Mouse (Mus musculus): ENCODE results near the gene Phyhipl. TPM values are rescaled to one million over a fixed set of nuclear protein-coding genes. Genes with fewer than 3 reads are reported as not detected.

Phyhipl gene
- polyA plus RNA-seq, 1 experiment from 2014 or later, result 1.5 TPM

- no peaks in the 10 kb centered on the region for H3K36me3 ChIP-seq (ENCODE audit: control insufficient read depth, insufficient read depth, low read length)
- 79% methylated on average over 9 of the region's 9 CpGs for WGBS
- no peak overlapping the region for H3K4me2 ChIP-seq (ENCODE audit: low read depth, low read length)
- H3K27ac ChIP-seq (ENCODE audit: low read length), result no peak overlapping the region
- H3K4me3 ChIP-seq (ENCODE audit: low read length), result no peak overlapping the region
- H3K9ac ChIP-seq (ENCODE audit: low read length), result no peak overlapping the region
- no peak for ATAC-seq (ENCODE audit: low read depth)
- no peaks in the 10 kb centered on the region; the same call in 1 of the 2 replicates for H3K9me3 ChIP-seq (ENCODE audit: control insufficient read depth, low read length)
- no peaks in the 10 kb centered on the region for H3K4me1 ChIP-seq (replicated peaks; ENCODE audit: control insufficient read depth, insufficient read depth, low read length)
- no peaks in the 10 kb centered on the region for H3K27me3 ChIP-seq (ENCODE audit: control insufficient read depth, insufficient read depth, low read depth, low read length)
These were observed 115.1 kb downstream of the Phyhipl start for GRCm38 (mm10) chr10:70540456-70541195.

- H3K4me3 ChIP-seq (ENCODE audit: low read length), result no peak overlapping the region
- H3K36me3 ChIP-seq (ENCODE audit: control insufficient read depth, insufficient read depth, low read length), result no peaks in the 10 kb centered on the region
- no peak overlapping the region for H3K9ac ChIP-seq (ENCODE audit: low read length)
- H3K27me3 ChIP-seq (ENCODE audit: control insufficient read depth, insufficient read depth, low read depth, low read length), result no peaks in the 10 kb centered on the region
- H3K9me3 ChIP-seq (ENCODE audit: control insufficient read depth, low read length), result no peaks in the 10 kb centered on the region; the same call in 1 of the 2 replicates
- no peak overlapping the region for H3K4me2 ChIP-seq (ENCODE audit: low read depth, low read length)
- H3K27ac ChIP-seq (ENCODE audit: low read length), result no peak overlapping the region
- no peaks in the 10 kb centered on the region for H3K4me1 ChIP-seq (replicated peaks; ENCODE audit: control insufficient read depth, insufficient read depth, low read length)
- no peak for ATAC-seq (ENCODE audit: low read depth)
- WGBS, result 78% methylated on average over 9 of the region's 9 CpGs
These were observed 116.5 kb downstream of the Phyhipl start for GRCm38 (mm10) chr10:70539251-70539650.

DNA sequence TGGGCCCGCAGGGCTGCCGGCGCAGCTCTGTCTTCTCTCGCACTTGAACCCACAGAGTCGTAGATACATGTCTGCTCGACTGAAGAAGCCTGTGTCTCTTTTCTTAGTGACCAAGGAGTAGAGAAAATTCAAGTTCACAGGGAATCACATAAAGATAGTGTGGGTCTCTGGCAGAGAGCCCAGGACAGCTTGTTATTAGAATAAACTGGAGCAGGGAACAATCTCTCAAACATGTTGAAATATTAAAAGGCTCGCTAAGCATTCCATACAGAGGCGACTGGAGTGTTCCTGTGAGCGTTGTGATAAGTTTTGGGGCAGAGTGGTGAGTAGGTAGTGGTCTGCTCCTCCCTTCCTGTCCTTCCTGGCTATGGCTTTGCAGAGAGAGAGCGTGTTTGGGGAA lies 118.1 kb downstream of the Phyhipl start:
- H3K36me3 ChIP-seq (ENCODE audit: control insufficient read depth, insufficient read depth, low read length), result no peaks in the 10 kb centered on the region
- no peaks in the 10 kb centered on the region for H3K27me3 ChIP-seq (ENCODE audit: control insufficient read depth, insufficient read depth, low read depth, low read length)
- no peak overlapping the region for H3K9ac ChIP-seq (ENCODE audit: low read length)
- H3K4me3 ChIP-seq (ENCODE audit: low read length), result no peak overlapping the region
- peak; percentile 54; the same call in 1 of the 2 replicates for ATAC-seq (ENCODE audit: low read depth)
- 67% methylated on average over 10 of the region's 10 CpGs for WGBS
- H3K4me2 ChIP-seq (ENCODE audit: low read depth, low read length), result no peak overlapping the region
- H3K9me3 ChIP-seq (ENCODE audit: control insufficient read depth, low read length), result no peaks in the 10 kb centered on the region; the same call in 1 of the 2 replicates
- H3K27ac ChIP-seq (ENCODE audit: low read length), result no peak overlapping the region
- no peaks in the 10 kb centered on the region for H3K4me1 ChIP-seq (replicated peaks; ENCODE audit: control insufficient read depth, insufficient read depth, low read length)

GRCm38 (mm10) chr10:70535401-70535800 lies 120.4 kb downstream of the Phyhipl start:
- Histone ChIP-seq H3K27ac (ENCODE audit: low read length) (no peak overlapping the region), H3K9ac (ENCODE audit: low read length) (no peak overlapping the region), H3K9me3 (ENCODE audit: control insufficient read depth, low read length) (no peaks in the 10 kb centered on the region; the same call in 1 of the 2 replicates), H3K27me3 (ENCODE audit: control insufficient read depth, insufficient read depth, low read depth, low read length) (no peaks in the 10 kb centered on the region), H3K4me3 (ENCODE audit: low read length) (no peak overlapping the region), H3K4me2 (ENCODE audit: low read depth, low read length) (no peak overlapping the region), H3K36me3 (ENCODE audit: control insufficient read depth, insufficient read depth, low read length) (no peaks in the 10 kb centered on the region), H3K4me1 (replicated peaks; ENCODE audit: control insufficient read depth, insufficient read depth, low read length) (no peaks in the 10 kb centered on the region)
- 84% methylated on average over 12 of the region's 12 CpGs for WGBS
- ATAC-seq (ENCODE audit: low read depth), result no peak

- Histone ChIP-seq H3K27ac (ENCODE audit: low read length) (no peak overlapping the region), H3K27me3 (ENCODE audit: control insufficient read depth, insufficient read depth, low read depth, low read length) (no peaks in the 10 kb centered on the region), H3K4me1 (replicated peaks; ENCODE audit: control insufficient read depth, insufficient read depth, low read length) (no peaks in the 10 kb centered on the region), H3K9me3 (ENCODE audit: control insufficient read depth, low read length) (no peaks in the 10 kb centered on the region; the same call in 1 of the 2 replicates), H3K4me3 (ENCODE audit: low read length) (no peak overlapping the region), H3K4me2 (ENCODE audit: low read depth, low read length) (no peak overlapping the region), H3K36me3 (ENCODE audit: control insufficient read depth, insufficient read depth, low read length) (no peaks in the 10 kb centered on the region), H3K9ac (ENCODE audit: low read length) (no peak overlapping the region)
- WGBS, result 89% methylated on average over 10 of the region's 10 CpGs
- ATAC-seq (ENCODE audit: low read depth), result no peak
These were observed 121.2 kb downstream of the Phyhipl start for GRCm38 (mm10) chr10:70534571-70534970.

DNA sequence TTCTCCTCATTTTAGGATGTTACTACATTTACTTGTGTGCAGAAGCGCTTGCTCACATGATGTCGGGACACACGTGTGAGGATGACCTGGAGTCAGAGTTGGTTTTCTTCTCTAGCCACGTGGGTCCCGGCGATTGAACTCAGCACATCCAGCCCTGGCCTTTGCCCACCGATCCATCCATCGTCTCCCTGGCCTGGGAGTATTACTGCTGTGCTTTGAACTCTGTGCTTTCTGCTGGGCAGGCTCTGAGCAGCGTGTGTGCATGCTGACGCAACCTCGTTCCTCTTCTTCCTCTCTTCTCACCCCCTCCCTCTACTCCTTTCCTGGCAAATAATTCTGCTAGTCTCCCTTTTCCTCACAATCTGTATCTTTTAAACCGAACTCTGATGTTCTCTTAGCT lies 121.8 kb downstream of the Phyhipl start:
- no peak for ATAC-seq (ENCODE audit: low read depth)
- no peaks in the 10 kb centered on the region; the same call in 1 of the 2 replicates for H3K9me3 ChIP-seq (ENCODE audit: control insufficient read depth, low read length)
- no peak overlapping the region for H3K4me2 ChIP-seq (ENCODE audit: low read depth, low read length)
- no peaks in the 10 kb centered on the region for H3K36me3 ChIP-seq (ENCODE audit: control insufficient read depth, insufficient read depth, low read length)
- H3K9ac ChIP-seq (ENCODE audit: low read length), result no peak overlapping the region
- H3K4me3 ChIP-seq (ENCODE audit: low read length), result no peak overlapping the region
- no peaks in the 10 kb centered on the region for H3K4me1 ChIP-seq (replicated peaks; ENCODE audit: control insufficient read depth, insufficient read depth, low read length)
- no peak overlapping the region for H3K27ac ChIP-seq (ENCODE audit: low read length)
- WGBS, result 68% methylated on average over 12 of the region's 12 CpGs
- H3K27me3 ChIP-seq (ENCODE audit: control insufficient read depth, insufficient read depth, low read depth, low read length), result no peaks in the 10 kb centered on the region

- no peaks in the 10 kb centered on the region for H3K27me3 ChIP-seq (ENCODE audit: control insufficient read depth, insufficient read depth, low read depth, low read length)
- no peaks in the 10 kb centered on the region for H3K36me3 ChIP-seq (ENCODE audit: control insufficient read depth, insufficient read depth, low read length)
- no peaks in the 10 kb centered on the region for H3K4me1 ChIP-seq (replicated peaks; ENCODE audit: control insufficient read depth, insufficient read depth, low read length)
- H3K9me3 ChIP-seq (ENCODE audit: control insufficient read depth, low read length), result no peaks in the 10 kb centered on the region; the same call in 1 of the 2 replicates
- H3K9ac ChIP-seq (ENCODE audit: low read length), result no peak overlapping the region
- H3K4me2 ChIP-seq (ENCODE audit: low read depth, low read length), result no peak overlapping the region
- no peak overlapping the region for H3K27ac ChIP-seq (ENCODE audit: low read length)
- no peak overlapping the region for H3K4me3 ChIP-seq (ENCODE audit: low read length)
- WGBS, result 74% methylated on average over 8 of the region's 8 CpGs
- ATAC-seq (ENCODE audit: low read depth), result no peak
These were observed 122.4 kb downstream of the Phyhipl start for GRCm38 (mm10) chr10:70533301-70533781.

- WGBS, result 62% methylated on average over 9 of the region's 9 CpGs
- H3K4me3 ChIP-seq (ENCODE audit: low read length), result no peak overlapping the region
- no peak overlapping the region for H3K9ac ChIP-seq (ENCODE audit: low read length)
- no peaks in the 10 kb centered on the region; the same call in 1 of the 2 replicates for H3K9me3 ChIP-seq (ENCODE audit: control insufficient read depth, low read length)
- no peaks in the 10 kb centered on the region for H3K36me3 ChIP-seq (ENCODE audit: control insufficient read depth, insufficient read depth, low read length)
- no peaks in the 10 kb centered on the region for H3K4me1 ChIP-seq (replicated peaks; ENCODE audit: control insufficient read depth, insufficient read depth, low read length)
- no peak for ATAC-seq (ENCODE audit: low read depth)
- no peak overlapping the region for H3K4me2 ChIP-seq (ENCODE audit: low read depth, low read length)
- no peak overlapping the region for H3K27ac ChIP-seq (ENCODE audit: low read length)
- H3K27me3 ChIP-seq (ENCODE audit: control insufficient read depth, insufficient read depth, low read depth, low read length), result no peaks in the 10 kb centered on the region
These were observed 123.5 kb downstream of the Phyhipl start for GRCm38 (mm10) chr10:70532249-70532648.

DNA sequence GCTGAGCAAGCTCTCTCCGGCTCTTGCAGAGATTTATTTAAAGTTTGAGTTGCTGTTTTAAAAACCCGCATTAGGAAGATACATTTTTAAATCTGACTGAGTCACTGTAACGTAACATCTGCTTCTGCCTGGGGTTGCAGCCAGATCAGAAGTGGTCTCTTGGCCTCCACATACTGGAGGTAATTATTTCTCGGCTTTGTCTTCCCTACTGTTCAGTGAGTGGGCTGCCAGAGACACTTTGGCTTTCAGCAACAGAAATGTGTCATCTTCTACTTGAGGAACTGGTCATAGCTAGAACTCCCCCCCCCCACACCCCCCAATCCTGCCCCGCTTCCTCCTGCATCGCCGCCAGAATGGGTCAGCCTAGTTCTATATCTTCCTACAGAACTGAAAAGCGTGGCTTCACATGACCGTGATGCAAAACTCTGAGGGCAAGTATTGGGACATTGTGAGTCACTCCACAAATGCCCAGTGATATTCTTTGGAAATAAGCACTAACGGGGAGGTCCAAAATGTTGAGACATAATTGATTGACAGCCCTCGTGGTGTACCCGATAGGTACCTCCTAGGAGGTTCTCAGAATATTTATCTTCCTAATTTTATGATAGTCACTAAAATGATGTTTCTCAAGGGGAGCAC lies 125.5 kb downstream of the Phyhipl start:
- WGBS, result 73% methylated on average over 12 of the region's 12 CpGs
- 0 out of 2 replicates have a peak, but pooled peaks have one; percentile 31 for ATAC-seq (ENCODE audit: low read depth)

More for the DNA sequence above, 125.5 kb downstream of the Phyhipl start:
- H3K4me3 ChIP-seq (ENCODE audit: low read length), result no peak overlapping the region
- no peaks in the 10 kb centered on the region for H3K9me3 ChIP-seq (ENCODE audit: control insufficient read depth, low read length)
- H3K9ac ChIP-seq (ENCODE audit: low read length), result no peak overlapping the region
- H3K27ac ChIP-seq (ENCODE audit: low read length), result no peak overlapping the region
- H3K4me2 ChIP-seq (ENCODE audit: low read depth, low read length), result no peak overlapping the region
- no peaks in the 10 kb centered on the region for H3K27me3 ChIP-seq (ENCODE audit: control insufficient read depth, insufficient read depth, low read depth, low read length)
- no peaks in the 10 kb centered on the region for H3K4me1 ChIP-seq (replicated peaks; ENCODE audit: control insufficient read depth, insufficient read depth, low read length)
- no peaks in the 10 kb centered on the region for H3K36me3 ChIP-seq (ENCODE audit: control insufficient read depth, insufficient read depth, low read length)

Measured in lung, embryonic 16.5 days (tissue).